Mouse (Mus musculus) retina, embryonic 14.5 days (tissue): ENCODE measurements at regions not wholly inside any gene's neighbourhood (a gene's known extent, or its start where the extent isn't known, plus 50 kb on each side); places are given as distances from the start of the nearest gene placed in this dataset.

Experiments
- DNase-seq: peaks from one replicate; pipeline ENCODE4 v3.0.0-alpha.2; 2015; ENCODE audit warnings: low spot score

- DNase-seq = no peak
Observed at GRCm38 (mm10) chr10:109607121-109607520, 596.3 kb upstream of the Syt1 start.

- DNase-seq = no peak
Observed at GRCm38 (mm10) chr10:109603241-109603640, 592.5 kb upstream of the Syt1 start.

GRCm38 (mm10) chr10:109598604-109599003, 587.8 kb upstream of the Syt1 start:
- DNase-seq = no peak

GRCm38 (mm10) chr10:109573200-109573599, 562.4 kb upstream of the Syt1 start:
- no peak for DNase-seq

GRCm38 (mm10) chr10:109569798-109570197, 559.0 kb upstream of the Syt1 start:
- DNase-seq = no peak

DNA sequence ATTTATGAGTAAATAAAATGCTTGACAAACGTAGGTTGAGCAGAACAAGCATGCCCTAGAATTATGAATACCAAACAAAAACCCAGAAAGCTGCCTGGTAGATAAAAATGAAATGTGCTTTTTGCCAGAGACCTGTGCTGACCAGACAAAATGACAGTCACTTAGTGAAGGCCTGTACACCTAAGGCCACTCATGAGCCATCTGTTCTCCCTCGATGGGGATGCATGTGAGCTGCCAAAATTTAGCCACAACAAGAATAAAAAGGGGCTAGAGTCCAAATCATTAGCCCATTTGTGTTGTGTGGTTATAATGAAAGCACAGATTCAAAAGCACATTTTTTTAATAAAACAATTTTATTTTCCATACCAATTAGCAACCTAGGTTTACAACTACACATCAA, 555.9 kb upstream of the Syt1 start:
- no peak for DNase-seq

DNA sequence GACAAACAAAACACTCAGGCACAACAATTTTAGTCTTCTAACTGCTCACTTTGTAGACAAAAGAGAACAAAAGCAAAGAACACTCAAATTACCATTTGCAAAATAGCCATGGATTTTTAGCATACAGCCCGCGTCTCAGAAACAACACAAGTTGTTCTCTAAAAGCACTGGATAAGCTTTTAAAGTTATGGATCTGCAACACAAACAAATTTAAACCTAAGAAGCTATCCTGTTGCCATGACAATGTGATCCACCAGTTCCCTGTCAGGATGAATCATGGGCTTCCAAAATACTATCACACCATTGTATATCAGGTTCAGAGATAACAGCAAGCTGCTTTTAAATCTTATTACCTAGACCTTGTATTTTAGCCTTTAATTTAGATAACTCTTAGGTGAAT, 550.9 kb upstream of the Syt1 start:
- no peak for DNase-seq

- no peak for DNase-seq
Observed at GRCm38 (mm10) chr10:109561094-109561493, 550.3 kb upstream of the Syt1 start.

- DNase-seq = no peak
Observed at GRCm38 (mm10) chr10:109543301-109543700, 532.5 kb upstream of the Syt1 start.

DNA sequence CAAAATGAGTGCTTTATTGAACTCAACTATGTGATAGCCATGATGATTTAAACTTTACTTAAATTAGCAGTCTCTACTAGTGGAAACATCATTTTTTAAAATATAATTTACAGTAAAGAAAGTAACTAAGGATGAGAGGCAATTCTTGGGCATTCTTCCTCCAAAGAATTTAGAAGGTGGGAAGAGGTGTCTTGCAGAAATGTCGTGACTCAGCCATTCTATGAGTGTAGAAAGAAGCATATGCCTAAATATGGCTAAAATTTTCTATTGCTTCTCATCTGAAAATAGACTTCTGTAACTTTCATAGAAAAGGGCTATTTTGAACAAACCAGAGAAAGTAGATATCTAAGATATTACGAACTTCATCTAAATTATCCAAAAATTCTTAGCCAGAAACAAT, 529.4 kb upstream of the Syt1 start:
- DNase-seq = no peak

DNA sequence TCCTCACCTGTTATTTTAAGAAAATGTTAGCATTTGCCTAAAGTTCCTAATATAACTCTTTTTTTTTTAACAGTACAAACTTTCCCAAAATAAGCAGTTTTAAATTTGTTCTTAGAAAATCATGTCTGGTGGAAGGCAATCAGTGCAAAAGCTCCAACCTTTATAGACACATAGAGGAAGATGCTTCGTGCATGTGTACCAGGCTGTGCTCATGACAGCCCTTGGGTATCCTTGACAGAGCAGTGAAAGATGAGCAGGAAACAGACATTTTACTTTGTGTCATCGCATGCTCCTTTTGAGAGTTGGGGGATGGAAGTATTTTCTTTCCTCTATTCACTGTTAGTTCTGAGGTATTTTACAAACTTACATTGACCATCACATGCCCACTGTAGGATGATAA, 517.3 kb upstream of the Syt1 start:
- DNase-seq = no peak

DNA sequence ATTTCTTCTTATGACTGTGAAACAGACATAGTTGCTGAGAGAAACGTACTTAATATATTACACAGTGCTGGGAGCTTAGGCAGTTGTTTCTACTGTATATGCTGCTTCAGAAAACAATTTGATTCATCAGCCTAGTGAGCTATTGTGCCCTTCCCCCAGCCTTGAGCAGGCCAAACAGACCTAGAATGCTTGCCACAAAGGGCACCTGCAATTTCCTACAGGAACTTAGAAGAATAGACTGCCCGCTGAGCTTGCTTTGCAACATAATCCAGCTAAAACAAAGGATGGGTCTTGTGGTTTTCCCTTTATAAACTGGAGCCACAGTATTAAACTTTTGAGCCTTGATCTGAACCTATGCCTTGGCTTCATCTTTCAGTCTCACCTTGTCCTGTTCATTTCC, 510.9 kb upstream of the Syt1 start:
- no peak for DNase-seq

DNA sequence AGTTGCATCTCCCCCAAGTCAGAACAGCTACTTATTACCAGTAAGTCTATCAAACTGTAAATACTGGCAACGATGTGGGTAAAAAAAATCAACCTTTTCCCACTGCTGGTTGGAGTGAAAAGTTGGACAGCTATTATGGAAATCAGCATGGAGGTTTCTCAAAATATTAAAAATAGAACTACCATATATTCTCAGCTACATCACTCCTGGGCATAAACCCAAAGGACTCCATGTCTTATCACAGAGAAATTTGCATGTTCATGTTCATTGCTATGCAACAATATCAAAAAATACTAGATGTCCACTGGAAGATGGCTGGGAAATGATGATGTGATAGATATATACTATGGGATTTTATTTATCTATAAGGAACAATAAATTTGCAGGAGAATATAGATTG, 506.9 kb upstream of the Syt1 start:
- DNase-seq = no peak

GRCm38 (mm10) chr10:109515225-109515624, 504.4 kb upstream of the Syt1 start:
- DNase-seq = no peak

- no peak for DNase-seq
Observed at GRCm38 (mm10) chr10:109510917-109511715, 500.3 kb upstream of the Syt1 start.

- DNase-seq = no peak
Observed at GRCm38 (mm10) chr10:109508553-109508952, 497.8 kb upstream of the Syt1 start.

- no peak for DNase-seq
Observed at GRCm38 (mm10) chr10:109507228-109507627, 496.4 kb upstream of the Syt1 start.

- peak; percentile 33 for DNase-seq
Observed at GRCm38 (mm10) chr10:109504683-109505082, 493.9 kb upstream of the Syt1 start.

DNA sequence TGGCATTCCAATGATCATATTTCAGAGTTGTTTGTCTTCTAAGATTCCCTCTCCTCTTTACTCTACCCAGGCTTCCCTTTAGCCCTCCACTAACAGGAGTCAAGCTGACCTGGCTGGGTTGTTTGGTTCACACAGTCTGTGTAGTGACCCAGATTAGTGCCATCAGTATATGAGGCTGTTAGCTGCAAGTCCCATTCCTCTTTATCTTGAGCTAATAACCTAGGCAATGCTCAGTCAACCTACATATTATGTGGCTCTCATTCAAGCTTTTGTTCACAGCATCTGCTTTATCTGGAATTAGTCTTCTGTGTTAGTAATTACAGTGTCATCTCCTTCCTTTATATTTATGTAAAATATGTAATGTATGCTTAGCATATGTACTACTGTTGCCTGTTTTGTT, 490.1 kb upstream of the Syt1 start:
- DNase-seq = peak; percentile 67

- no peak for DNase-seq
Observed at GRCm38 (mm10) chr10:109498301-109498700, 487.5 kb upstream of the Syt1 start.

DNA sequence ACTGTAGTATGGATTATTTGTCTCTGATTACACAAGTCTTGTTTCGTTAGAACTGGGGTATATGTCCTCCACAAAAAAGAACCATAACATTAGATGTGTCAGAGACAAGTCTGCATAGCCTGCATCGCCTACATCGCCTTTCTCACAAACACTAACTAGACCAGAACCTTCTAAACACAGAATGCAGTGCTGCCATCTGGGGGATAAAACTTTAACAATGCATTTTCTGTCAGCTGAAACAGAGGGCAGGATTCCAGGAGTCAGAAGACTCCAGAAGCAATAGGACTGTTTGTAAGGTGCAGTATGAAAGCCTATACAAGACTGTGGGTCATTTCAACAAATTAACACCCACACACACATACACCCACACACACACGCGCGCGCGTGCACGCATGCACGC, 485.4 kb upstream of the Syt1 start:
- DNase-seq = peak; percentile 76

- DNase-seq = no peak
Observed at GRCm38 (mm10) chr10:109490765-109491164, 480.0 kb upstream of the Syt1 start.

GRCm38 (mm10) chr10:109488000-109488399, 477.2 kb upstream of the Syt1 start:
- no peak for DNase-seq

GRCm38 (mm10) chr10:109486917-109487604, 476.3 kb upstream of the Syt1 start:
- no peak for DNase-seq
